In the genomic region with DNA sequence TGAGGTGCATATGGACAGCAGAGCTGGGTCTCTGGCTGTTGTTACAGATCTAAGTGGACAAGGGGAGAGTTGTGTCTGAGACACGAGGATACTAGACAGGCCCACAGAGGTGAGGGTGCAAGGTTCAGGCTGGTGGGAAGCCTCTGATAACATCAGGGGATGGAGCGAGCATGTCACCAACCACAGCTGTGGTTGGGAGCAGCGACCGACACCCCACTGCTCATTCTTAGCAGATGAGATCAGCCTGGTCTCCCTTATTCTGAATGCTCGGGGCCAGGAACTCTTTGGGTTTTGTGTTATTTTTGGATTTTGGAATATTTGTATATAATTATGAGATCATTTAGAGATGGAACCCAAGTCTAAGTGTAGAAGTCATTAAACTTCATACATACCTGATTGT, we compare ENCODE assay signal across 26 mouse cellular contexts.
"Had no signal": no experiment of that assay in that cellular context is flagged by ENCODE, and none has a peak within 500 bp of the region (broad histone marks: within the 10 kb centered on the region; RNA-seq: fewer than 3 reads in every experiment).

No protein-coding gene starts in this region.

- H3K27ac ChIP-seq: gastrocnemius, adult 2 months; heart, embryonic 10.5 days; hindbrain, embryonic 10.5 days; hindbrain, embryonic 12.5 days; hindbrain, embryonic 14.5 days; intestine, embryonic 15.5 days; layer of hippocampus, adult 2 months; limb, embryonic 13.5 days; limb, embryonic 15.5 days; liver, embryonic 12.5 days; liver, embryonic 14.5 days had no signal

- ATAC-seq: hindbrain, embryonic 16.5 days; inflammation-experienced regulatory T-cells, adult 6 months; intestine, embryonic 15.5 days; intestine, postnatal 0 days; liver, embryonic 12.5 days had no signal

- H3K36me3 ChIP-seq: intestine, embryonic 15.5 days; liver, embryonic 12.5 days had no signal

- H3K4me1 ChIP-seq: intestine, embryonic 15.5 days; liver, embryonic 12.5 days had no signal

- H3K4me2 ChIP-seq: heart, embryonic 12.5 days; hindbrain, embryonic 12.5 days; hindbrain, embryonic 14.5 days; intestine, embryonic 15.5 days; limb, embryonic 13.5 days; limb, embryonic 15.5 days; liver, embryonic 12.5 days had no signal

- DNase-seq: gastrocnemius, adult 2 months; gastrocnemius, postnatal 10 days; gastrocnemius, postnatal 25 days; heart, adult 18-20 months; heart, postnatal 10 days; heart, postnatal 4 days; kidney, adult 18-20 months; kidney, adult 8-10 months; kidney, postnatal 10 days; kidney, postnatal 25 days; kidney, postnatal 4 days; left cerebral cortex, postnatal 4 days had no signal

- H3K27me3 ChIP-seq: hindbrain, embryonic 12.5 days had no signal

- H3K4me3 ChIP-seq: gastrocnemius, adult 2 months; heart, embryonic 10.5 days; heart, embryonic 12.5 days; hindbrain, embryonic 10.5 days; hindbrain, embryonic 12.5 days; intestine, embryonic 15.5 days; layer of hippocampus, adult 2 months; limb, embryonic 13.5 days; limb, embryonic 15.5 days; liver, embryonic 12.5 days had no signal

- H3K9ac ChIP-seq: heart, embryonic 12.5 days; hindbrain, embryonic 12.5 days; hindbrain, embryonic 14.5 days; intestine, embryonic 15.5 days; limb, embryonic 13.5 days; limb, embryonic 15.5 days; liver, embryonic 12.5 days; liver, embryonic 14.5 days had no signal

- H3K9me3 ChIP-seq: heart, embryonic 10.5 days; heart, embryonic 12.5 days; hindbrain, embryonic 10.5 days; hindbrain, embryonic 12.5 days; intestine, embryonic 15.5 days; limb, embryonic 13.5 days; limb, embryonic 15.5 days; liver, embryonic 12.5 days had no signal
